Mouse (Mus musculus) spleen, postnatal 4 days (tissue): Measurements from ENCODE around the gene Elavl3.
A peak's percentile ranks its signal among the peaks of the same experiment; 100 is the strongest.
"Not testable (repeated sequence)": the region's sequence is repeated elsewhere in the genome, so short reads cannot be mapped to it uniquely, and the experiment has no call there.

Experiments used
- DNase-seq, 2 experiments: peaks; one replicate each; pipeline ENCODE4 v3.0.0; 2022; ENCODE audit warnings: low spot score in 2 of 2

Elavl3 gene

DNA sequence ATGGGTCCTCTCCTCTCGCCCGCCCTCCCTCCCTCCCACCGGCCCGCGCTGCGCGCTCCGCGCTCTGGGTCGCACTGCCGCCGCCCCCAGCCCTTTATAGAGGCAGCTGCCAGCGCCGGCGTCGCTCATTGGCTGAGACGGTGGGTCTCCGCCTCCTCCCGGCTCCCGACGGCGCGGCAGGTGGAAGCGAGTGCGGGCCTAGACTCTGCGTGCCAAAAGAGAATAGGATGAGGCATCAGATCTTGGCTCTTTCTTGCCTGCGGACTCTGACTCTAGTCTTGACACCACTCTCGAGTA is at the start of gene Elavl3:
Gene Elavl3, minus strand, starts transcription at position 66 of the 297 bp plus-strand sequence.
- no peak for DNase-seq

GRCm38 (mm10) chr9:22099922-22100321 is 48.1 kb upstream of the Elavl3 start:
- no peak for DNase-seq

- no peak for DNase-seq
Measured at GRCm38 (mm10) chr9:22098993-22099696, 47.3 kb upstream of the Elavl3 start, which contains the start of gene Cnn1. Gene Cnn1, plus strand, starts transcription at chr9:22099216.

- DNase-seq: peak; percentile 85 to 91
Measured at GRCm38 (mm10) chr9:22095854-22096307, 44.1 kb upstream of the Elavl3 start.

DNA sequence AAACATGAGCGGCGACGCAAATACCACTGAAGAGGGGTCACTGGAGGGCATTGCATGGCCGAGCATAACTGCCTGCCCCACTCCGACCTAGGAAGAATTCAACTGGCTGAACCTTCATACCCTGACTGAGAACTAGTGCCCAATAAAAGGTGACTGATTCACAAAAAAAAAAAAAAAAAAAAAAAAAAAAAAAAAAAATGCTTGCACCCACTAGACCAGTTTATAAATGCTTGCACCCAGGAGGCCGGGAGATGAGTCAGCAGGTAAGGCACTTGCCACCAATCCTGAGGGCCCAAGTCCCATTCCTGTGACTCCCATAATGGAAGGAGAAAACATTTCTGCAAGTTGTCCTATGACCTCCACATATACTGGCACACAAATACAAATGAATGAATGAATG is 40.9 kb upstream of the Elavl3 start:
- DNase-seq: no peak

GRCm38 (mm10) chr9:22089986-22090385 is 38.2 kb upstream of the Elavl3 start:
- no peak for DNase-seq

GRCm38 (mm10) chr9:22089281-22089680 is 37.5 kb upstream of the Elavl3 start:
- DNase-seq: no peak

DNA sequence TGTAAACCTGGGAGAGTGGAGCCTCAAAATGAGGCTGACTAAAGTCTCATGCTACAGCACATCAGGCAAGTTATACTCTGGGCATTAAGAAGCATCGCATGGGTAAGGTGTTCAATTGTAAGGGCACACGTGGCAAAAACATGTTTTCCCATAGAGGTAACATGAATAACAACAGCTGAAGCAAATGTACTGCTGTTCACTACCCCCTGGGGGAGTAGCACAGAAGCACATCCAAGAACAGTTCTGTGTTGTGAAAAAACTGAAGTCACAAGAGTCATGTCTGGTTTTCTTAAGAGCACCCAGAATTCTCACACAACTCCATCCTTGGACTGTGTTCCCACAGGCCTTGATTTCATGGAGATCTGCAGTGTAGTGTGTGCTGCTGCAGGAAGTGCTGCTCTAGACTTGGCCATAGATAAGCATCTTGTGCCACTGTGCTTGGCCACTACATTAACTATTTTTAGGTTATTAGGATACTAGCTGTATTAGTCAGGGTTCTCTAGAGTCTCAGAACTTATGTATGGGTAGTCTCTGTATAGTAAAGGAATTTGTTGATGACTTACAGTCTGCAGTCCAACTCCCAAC is 35.3 kb upstream of the Elavl3 start:
- DNase-seq: no peak

- no peak for DNase-seq
Measured at GRCm38 (mm10) chr9:22086012-22086411, 34.2 kb upstream of the Elavl3 start.

DNA sequence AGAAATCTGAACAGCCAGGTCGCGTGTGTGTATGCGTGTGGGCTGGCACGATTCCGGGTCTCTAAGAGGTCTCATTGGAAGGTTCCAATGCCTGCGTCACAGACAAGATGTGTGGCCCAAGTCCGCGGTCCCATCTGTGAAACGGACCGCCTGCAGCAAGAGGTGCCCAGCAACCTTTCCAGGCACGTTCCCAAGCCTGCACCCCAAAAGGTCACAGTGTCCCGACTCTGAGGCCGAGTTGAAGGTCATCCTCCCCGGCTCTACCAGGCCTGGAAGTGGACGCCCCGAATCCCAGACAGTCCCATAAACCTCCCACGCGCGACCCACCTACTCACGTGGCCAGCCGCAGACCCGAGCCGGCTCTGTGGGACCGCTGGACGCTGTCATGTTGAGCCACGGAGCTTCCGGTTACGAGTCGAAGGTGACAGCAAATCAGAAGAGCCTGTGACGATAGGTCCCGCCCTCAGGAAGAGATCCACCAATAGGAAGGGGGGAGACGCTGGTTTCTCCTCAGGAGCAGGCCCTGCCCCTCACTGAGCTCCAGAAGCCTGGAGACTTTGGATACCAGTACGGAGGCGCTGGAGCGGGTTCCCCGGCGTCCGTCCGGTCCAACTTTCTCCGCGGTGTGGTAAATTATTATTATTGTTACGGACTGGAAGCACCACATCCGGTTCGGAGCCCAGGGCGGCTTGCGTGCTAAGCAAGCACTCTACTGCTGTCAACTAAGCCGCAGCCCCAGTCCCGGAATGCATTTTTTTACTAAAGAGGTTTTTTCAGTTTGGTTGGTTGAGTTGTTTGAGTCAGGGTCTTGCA is 33.4 kb upstream of the Elavl3 start, which contains the start of gene Ecsit:
Gene Ecsit, minus strand, starts transcription at position 417 of the 813 bp plus-strand sequence.
- DNase-seq: peak; percentile 92 to 94

GRCm38 (mm10) chr9:22084667-22085021 is 32.8 kb upstream of the Elavl3 start:
- DNase-seq: no peak

- DNase-seq: no peak
Measured at GRCm38 (mm10) chr9:22076223-22076622, 24.4 kb upstream of the Elavl3 start.

DNA sequence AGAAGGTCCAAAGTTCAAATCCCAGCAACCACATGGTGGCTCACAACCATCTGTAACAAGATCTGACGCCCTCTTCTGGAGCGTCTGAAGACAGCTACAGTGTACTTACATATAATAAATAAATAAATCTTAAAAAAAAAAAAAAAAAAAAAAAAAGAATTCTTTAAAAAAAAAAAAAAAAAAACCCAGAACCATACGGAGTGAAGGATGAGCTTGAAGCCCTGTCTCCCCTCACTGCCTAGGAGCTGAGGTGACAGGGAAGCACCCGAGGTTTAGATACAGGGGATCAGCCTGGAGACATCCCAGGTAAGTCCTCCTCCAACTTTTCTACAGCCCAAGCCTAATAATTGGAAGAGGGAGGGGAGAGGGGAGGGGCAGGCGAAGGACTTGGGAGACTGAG is 24.0 kb upstream of the Elavl3 start:
- DNase-seq: not testable (repeated sequence)

DNA sequence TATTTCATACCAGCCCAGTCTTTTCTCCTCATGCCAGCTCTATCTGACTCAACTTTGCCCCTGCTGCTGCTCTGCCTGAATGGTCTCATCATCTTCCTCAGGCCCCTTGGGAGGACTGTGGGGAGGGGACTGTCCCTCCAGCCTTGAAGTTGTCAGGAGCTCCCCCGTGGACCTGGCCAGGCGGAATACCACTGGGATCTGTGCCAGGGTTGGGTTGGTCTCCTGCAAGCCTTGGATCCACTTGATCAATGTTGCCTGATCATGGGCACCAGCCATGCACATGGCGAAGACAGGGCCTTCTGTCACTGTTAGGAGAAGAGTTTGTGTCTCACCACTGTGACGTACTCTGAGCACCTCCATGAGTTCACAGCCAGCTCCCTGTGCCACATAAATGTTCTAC is 20.5 kb upstream of the Elavl3 start:
- DNase-seq: no peak

DNA sequence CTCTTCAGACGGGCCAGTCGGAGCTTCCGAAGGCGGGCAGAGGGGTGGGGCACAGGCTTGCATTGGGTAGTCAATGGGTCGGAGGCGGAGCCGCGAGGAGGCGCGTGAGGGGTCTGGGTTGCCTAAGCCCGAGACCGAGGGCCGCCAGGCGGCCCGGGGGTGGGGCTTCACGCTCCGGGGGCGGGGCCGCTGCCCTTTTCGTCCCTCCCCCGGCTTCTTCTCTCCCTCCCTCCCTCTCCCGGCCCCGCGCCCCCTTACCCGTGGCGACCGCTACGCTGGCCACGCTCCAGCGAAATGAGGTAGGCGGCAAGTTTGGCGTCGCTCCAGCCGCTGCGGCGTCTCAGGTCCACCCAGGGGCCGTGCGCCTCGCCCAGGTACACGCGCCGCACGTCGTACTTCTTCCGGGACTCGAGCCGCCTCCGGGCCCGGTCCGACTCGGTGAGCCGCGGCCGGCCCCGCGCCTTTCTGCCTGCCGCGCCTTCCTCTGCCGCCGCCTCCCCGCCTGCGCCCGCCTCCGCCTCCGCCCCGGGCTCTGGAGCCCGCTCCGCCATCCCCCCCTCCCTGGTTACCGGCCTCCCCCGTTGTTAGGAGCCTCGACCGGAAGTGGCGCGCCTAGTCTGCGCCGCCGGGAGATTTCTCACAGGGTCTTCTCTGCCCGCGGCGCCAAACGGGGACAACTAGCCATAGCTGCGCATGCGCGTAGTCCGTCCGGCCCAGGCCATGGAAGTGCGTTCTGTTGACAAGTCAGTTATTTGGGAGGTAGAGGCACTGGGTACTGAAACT is 19.2 kb upstream of the Elavl3 start, which contains the start of the genes Gm49318 and Zfp653:
Gene Gm49318, minus strand, starts transcription at position 469 of the 783 bp plus-strand sequence.
Gene Zfp653, minus strand, starts transcription at position 586 of the 783 bp plus-strand sequence.
- DNase-seq: peak; percentile 95 to 98

DNA sequence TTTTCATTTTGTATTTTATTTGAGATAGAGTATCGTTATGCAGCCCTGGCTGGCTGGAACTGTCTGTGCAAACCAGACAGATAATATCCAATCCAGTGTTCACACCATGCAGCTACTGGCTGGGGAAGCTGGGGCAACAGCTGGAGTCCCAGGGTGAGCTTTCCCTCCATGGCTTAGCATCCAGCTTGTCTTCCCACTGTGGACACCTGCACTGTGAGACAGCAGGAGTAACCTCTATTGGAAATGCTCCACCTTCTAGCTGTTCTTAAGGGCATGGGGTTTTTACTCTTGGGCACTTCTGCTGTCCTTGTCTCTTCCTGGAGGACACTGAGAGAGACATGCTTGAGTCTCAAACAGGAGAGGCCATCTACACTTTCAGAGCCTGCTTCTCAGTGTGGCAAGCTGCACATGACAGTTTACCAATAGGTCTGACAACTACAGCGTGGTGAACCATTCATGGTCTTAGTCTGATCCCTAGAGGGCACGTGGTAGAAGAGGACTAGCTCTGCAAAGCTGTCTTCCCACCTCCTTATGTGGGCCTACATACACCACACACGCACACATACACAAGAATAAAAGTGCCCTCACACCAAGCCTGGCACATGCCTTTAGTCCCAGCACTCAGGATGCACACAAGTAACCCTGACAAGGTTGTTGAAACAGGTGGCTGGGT is 18.2 kb upstream of the Elavl3 start:
- DNase-seq: no peak

GRCm38 (mm10) chr9:22067195-22067594 is 15.4 kb upstream of the Elavl3 start:
- no peak for DNase-seq

GRCm38 (mm10) chr9:22066433-22066832 is 14.6 kb upstream of the Elavl3 start:
- DNase-seq: peak; percentile 64 to 85

DNA sequence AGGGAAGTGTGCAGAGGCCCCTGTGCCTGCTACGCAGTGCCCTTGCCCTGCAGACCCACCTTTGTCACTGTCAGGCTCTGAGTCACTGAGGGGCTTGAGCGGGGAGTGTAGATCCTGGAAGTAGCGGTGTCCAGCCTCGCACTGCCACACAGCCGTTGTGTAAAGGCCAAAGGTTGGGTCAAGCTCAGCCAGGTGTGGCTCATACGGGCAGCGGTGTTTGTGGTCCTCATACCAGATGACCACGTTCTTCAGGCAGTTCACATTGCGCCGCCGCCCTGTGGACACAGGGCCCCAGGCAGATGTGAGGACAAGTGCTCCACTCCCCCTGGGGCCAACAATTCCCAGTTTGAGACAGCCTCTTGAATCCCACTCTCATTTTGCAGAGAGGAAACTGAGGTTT is 13.8 kb upstream of the Elavl3 start:
- no peak for DNase-seq

DNA sequence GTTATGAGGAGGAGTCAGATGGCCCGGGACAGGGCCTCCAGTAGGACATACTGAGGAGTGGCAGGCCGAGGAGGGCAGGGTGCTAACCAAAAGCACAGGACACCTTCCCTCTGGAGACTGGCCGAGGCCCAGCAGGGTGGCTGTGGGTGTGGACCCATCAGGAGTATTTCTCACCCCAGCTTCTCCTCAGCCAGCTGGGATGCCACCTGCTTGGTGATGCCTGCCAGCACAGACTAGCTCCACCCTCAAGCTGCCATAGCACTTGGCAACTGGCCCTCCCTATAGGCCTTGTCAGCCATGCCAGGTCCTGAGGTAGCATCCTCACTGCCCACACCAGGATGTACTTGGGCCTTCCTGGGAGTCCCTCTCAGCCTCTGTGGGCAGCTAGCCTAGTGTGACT is 12.5 kb upstream of the Elavl3 start:
- no peak for DNase-seq

DNA sequence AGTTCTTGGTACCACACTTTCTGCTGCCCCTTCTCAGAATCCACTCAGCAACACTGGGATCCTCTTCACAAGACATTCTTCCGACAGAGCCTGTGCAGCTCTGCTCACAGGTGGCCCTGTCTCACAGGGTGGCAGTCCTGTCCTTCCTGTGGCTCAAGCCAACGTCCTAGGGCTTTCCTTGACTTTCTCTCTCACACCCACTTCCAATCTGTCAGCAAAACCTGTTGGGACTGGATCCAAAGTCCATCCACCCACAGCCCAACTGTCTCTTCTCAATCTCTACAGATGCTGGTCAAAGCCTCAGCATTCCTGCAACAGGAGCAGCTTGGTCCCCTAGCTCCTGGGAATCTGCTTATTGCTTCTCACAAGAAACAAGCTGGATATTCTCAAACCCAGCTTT is 9.5 kb upstream of the Elavl3 start:
- DNase-seq: no peak
